Mouse (Mus musculus): ENCODE measurements around the gene Gm10188. TPM values are rescaled to one million over a fixed set of nuclear protein-coding genes. Genes with fewer than 3 reads are reported as not detected.

The Gm10188 gene
- not detected for total RNA-seq (2023)

DNA sequence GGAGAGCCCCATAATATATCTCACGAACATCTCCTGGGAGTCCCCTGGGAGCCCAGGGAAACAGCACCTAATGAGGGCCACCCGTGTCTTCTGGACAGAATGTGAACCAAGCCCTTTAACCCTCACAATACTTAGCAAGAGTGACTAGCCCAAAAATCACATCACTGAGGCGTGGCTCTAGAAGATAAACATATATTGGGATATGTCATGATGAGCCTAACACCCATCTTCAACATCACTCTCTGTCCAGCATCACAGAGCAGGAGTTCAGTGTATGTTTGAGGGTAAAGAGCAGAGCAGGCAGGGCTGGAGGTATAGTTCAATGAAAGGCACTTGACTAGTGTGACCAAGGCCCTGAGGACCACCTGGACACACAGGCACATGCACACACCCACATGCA, at the start of gene Gm10188:
Gm10188 (minus strand) TSS at position 101 of the 400 bp plus-strand sequence.

DNA sequence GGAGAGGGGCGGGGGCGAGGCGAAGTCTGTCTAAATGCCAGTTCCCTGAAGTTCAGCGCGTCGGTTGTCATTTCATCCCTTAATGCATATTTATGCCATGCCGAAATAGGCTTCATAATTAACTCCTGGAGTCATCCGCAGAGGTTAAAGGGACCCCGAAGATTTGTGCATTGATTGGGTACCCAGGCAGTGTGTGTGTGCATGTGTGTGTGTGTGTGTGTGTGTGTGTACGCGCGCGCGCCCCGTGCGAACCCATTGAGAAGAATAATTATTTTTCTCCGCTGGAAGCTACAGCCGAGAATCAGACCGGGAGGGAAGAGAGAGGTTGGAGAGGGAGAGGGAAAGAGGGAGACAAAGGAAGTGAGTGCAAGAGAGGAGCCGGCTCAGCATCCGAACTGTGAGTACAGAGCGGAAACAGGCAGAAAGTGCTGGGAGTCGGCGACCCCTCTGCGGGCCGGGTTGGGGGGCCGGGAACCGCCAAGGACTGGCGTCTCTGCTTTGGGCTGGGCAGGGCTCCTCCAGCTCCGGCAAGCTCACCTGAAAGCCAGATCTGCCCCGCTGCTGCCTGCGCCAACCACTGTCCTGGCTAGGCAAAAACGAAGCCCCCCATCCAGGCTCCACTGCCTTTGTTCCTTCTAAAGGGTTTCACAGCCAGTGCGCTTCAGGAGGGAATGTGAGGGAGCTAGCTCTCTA, 38.3 kb downstream of the Gm10188 start, which contains the start of the genes Lemd1 and AC124108.1:
Lemd1 (plus strand) TSS at position 339 of the 693 bp plus-strand sequence.
AC124108.1 (plus strand) TSS at position 365 of the 693 bp plus-strand sequence.

Other genes with a start within 250 kb of the Gm10188 start
- 342 TPM for gene Elk4, start 222.2 kb downstream of the Gm10188 start, total RNA-seq (2023)
- gene Mfsd4a, start 161.7 kb downstream of the Gm10188 start, total RNA-seq (2023): 0.23 TPM
- gene Cdk18, start 90.1 kb downstream of the Gm10188 start, total RNA-seq (2023): not detected
- gene Lemd1, start 38.3 kb downstream of the Gm10188 start, total RNA-seq (2023): not detected
- gene AC124108.1, start 38.3 kb downstream of the Gm10188 start, total RNA-seq (2023): not detected
- not detected for gene Klhdc8a, start 68.9 kb upstream of the Gm10188 start, total RNA-seq (2023)
- gene Nuak2, start 86.4 kb upstream of the Gm10188 start, total RNA-seq (2023): 18.3 TPM
- 5.0 TPM for gene Tmcc2, start 161.5 kb upstream of the Gm10188 start, total RNA-seq (2023)
- 17.1 TPM for gene Dstyk, start 187.8 kb upstream of the Gm10188 start, total RNA-seq (2023)
- 50.4 TPM for gene Rbbp5, start 247.6 kb upstream of the Gm10188 start, total RNA-seq (2023)